In the genomic region with DNA sequence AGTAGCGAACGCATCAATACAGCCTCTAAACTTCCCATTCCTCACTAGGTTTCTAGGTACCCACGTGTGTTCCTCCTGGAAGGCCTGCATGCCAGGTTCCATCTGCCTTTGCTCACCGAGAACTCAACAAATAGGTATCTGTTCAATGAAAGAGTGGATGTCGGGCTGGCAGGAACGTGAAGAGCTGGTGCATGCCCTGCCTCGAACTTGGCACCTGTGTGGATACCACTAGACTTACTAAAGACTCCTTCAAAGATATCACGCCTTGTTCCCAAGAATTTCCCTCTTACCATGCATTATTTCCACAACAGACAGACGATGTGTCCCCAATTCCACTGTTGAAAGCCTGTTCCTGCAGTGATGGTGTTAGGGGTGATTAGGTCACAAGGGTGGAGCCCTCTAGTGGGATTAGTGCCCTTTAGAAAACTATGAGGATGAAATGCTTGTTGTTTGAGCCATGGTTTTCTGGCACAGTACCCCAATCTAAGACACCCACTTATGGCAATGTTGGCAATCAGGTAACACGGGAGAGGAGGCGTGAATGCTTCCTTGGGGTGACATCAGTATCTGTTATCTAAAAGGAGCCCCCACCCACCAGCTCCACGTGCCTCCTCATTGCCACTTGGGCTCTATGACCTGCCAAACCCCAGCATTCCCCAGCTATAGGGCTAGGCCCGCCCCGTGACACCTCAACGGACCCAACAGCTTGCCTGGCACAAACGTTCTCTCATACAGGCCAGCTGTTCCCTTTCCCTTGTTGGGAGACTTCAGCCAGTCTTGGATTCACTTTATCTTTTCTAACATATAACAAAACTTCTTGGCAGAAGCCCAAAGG, we compare ENCODE assay signal across 8 mouse cellular contexts. TPM values are rescaled to one million over a fixed set of nuclear protein-coding genes. Genes with fewer than 3 reads are reported as not detected.
DNase-seq lines count a peak whose midpoint lies in the region; ATAC-seq and TF ChIP-seq lines count a peak whose summit lies in the region.

No protein-coding gene starts in this region.

- DNase-seq in kidney, postnatal 0 days (ENCODE audit: low spot score) = no peak
- DNase-seq in kidney, adult 18-20 months = no peak
- no peak for DNase-seq in embryonic facial prominence, embryonic 11.5 days (ENCODE audit: low spot score)
- peak; percentile 25 for DNase-seq in hindbrain, postnatal 0 days (ENCODE audit: low spot score)
- DNase-seq in midbrain, postnatal 0 days (ENCODE audit: low spot score) = peak; percentile 9
- no peak for DNase-seq in adrenal gland, adult 8-10 months
- no peak for DNase-seq in testis, postnatal 10 days (ENCODE audit: low spot score)
- DNase-seq in kidney, adult 8-10 months = no peak

- peaks cover 25% of the 10 kb centered on the region; the same call in 1 of the 2 replicates for H3K4me1 ChIP-seq in kidney, postnatal 0 days (replicated peaks; ENCODE audit: insufficient read depth, low read length)
- H3K4me1 ChIP-seq in embryonic facial prominence, embryonic 11.5 days (ENCODE audit: control insufficient read depth, insufficient read depth, low read length) = no peaks in the 10 kb centered on the region; the same call in 1 of the 2 replicates
- H3K4me1 ChIP-seq in hindbrain, postnatal 0 days (ENCODE audit: insufficient read depth, low read length) = peaks cover 26% of the 10 kb centered on the region
- H3K4me1 ChIP-seq in midbrain, postnatal 0 days (ENCODE audit: insufficient read depth, low read length) = peaks cover 28% of the 10 kb centered on the region

- WGBS in kidney, postnatal 0 days = 60% methylated on average over 16 of the region's 16 CpGs
- WGBS in embryonic facial prominence, embryonic 11.5 days = 78% methylated on average over 16 of the region's 16 CpGs
- WGBS in hindbrain, postnatal 0 days = 65% methylated on average over 16 of the region's 16 CpGs
- 77% methylated on average over 16 of the region's 16 CpGs for WGBS in midbrain, postnatal 0 days

- H3K27ac ChIP-seq in kidney, postnatal 0 days = no peak overlapping the region
- no peak overlapping the region for H3K27ac ChIP-seq in embryonic facial prominence, embryonic 11.5 days (replicated peaks; ENCODE audit: low read depth, low read length)
- no peak overlapping the region for H3K27ac ChIP-seq in hindbrain, postnatal 0 days
- H3K27ac ChIP-seq in midbrain, postnatal 0 days (ENCODE audit: low read depth, low read length) = peak overlapping the region; percentile 78; the same call in 1 of the 2 replicates

- H3K27me3 ChIP-seq in kidney, postnatal 0 days (ENCODE audit: insufficient read depth, low read length) = no peaks in the 10 kb centered on the region
- no peaks in the 10 kb centered on the region for H3K27me3 ChIP-seq in embryonic facial prominence, embryonic 11.5 days (ENCODE audit: control insufficient read depth, insufficient read depth, low read length)
- no peaks in the 10 kb centered on the region for H3K27me3 ChIP-seq in hindbrain, postnatal 0 days (ENCODE audit: insufficient read depth, low read length)
- H3K27me3 ChIP-seq in midbrain, postnatal 0 days (ENCODE audit: insufficient read depth, low read length) = no peaks in the 10 kb centered on the region

- ATAC-seq in kidney, postnatal 0 days (replicated peaks; ENCODE audit: low FRiP score, low read depth) = no peak
- no peak for ATAC-seq in embryonic facial prominence, embryonic 11.5 days (replicated peaks; ENCODE audit: insufficient number of reproducible peaks, low FRiP score, low TSS enrichment, low read depth)
- no peak for ATAC-seq in hindbrain, postnatal 0 days
- ATAC-seq in midbrain, postnatal 0 days (ENCODE audit: low FRiP score) = no peak

- H3K36me3 ChIP-seq in kidney, postnatal 0 days (ENCODE audit: insufficient read depth, low read length) = no peaks in the 10 kb centered on the region
- H3K36me3 ChIP-seq in embryonic facial prominence, embryonic 11.5 days (replicated peaks; ENCODE audit: control insufficient read depth, insufficient read depth, low read depth, low read length) = no peaks in the 10 kb centered on the region
- H3K36me3 ChIP-seq in hindbrain, postnatal 0 days (ENCODE audit: insufficient read depth, low read length) = no peaks in the 10 kb centered on the region
- H3K36me3 ChIP-seq in midbrain, postnatal 0 days (ENCODE audit: insufficient read depth, low read length) = no peaks in the 10 kb centered on the region

- no peaks in the 10 kb centered on the region for H3K9me3 ChIP-seq in kidney, postnatal 0 days (replicated peaks; ENCODE audit: low read length)
- H3K9me3 ChIP-seq in embryonic facial prominence, embryonic 11.5 days (replicated peaks; ENCODE audit: control insufficient read depth, low read length) = no peaks in the 10 kb centered on the region
- H3K9me3 ChIP-seq in hindbrain, postnatal 0 days (ENCODE audit: low read length) = no peaks in the 10 kb centered on the region
- H3K9me3 ChIP-seq in midbrain, postnatal 0 days (ENCODE audit: low read length) = no peaks in the 10 kb centered on the region

- H3K4me2 ChIP-seq in kidney, postnatal 0 days (ENCODE audit: low read length) = peak overlapping the region; percentile 98
- H3K4me2 ChIP-seq in embryonic facial prominence, embryonic 11.5 days (ENCODE audit: low read depth, low read length) = peak overlapping the region; percentile 83
- H3K4me2 ChIP-seq in hindbrain, postnatal 0 days (ENCODE audit: low read depth, low read length) = peak overlapping the region; percentile 94
- H3K4me2 ChIP-seq in midbrain, postnatal 0 days (ENCODE audit: low read depth, low read length, poor library complexity, severe bottlenecking) = peak overlapping the region; percentile 66

- peak overlapping the region; percentile 88 for H3K9ac ChIP-seq in kidney, postnatal 0 days (ENCODE audit: low read depth, low read length)
- peak overlapping the region; percentile 86; the same call in 1 of the 2 replicates for H3K9ac ChIP-seq in embryonic facial prominence, embryonic 11.5 days (replicated peaks; ENCODE audit: low read length)
- H3K9ac ChIP-seq in hindbrain, postnatal 0 days (replicated peaks; ENCODE audit: low read length) = peak overlapping the region; percentile 91; the same call in 1 of the 2 replicates
- H3K9ac ChIP-seq in midbrain, postnatal 0 days (replicated peaks; ENCODE audit: low read length, poor library complexity, severe bottlenecking) = peak overlapping the region; percentile 94

- peak overlapping the region; percentile 80 for H3K4me3 ChIP-seq in kidney, postnatal 0 days (replicated peaks; ENCODE audit: low read depth, low read length)
- peak overlapping the region; percentile 83 for H3K4me3 ChIP-seq in embryonic facial prominence, embryonic 11.5 days (ENCODE audit: low read depth, low read length)
- H3K4me3 ChIP-seq in hindbrain, postnatal 0 days (ENCODE audit: low read length) = peak overlapping the region; percentile 92
- peak overlapping the region; percentile 93 for H3K4me3 ChIP-seq in midbrain, postnatal 0 days (ENCODE audit: low read depth, low read length)

- TF ChIP-seq CTCF in kidney, postnatal 0 days (IDR thresholded peaks at IDR 0.05; ENCODE audit: low read depth) = peak; percentile 30; the same call in 1 of the 2 replicates
- peak; percentile 22; the same call in 1 of the 2 replicates for TF ChIP-seq CTCF in hindbrain, postnatal 0 days (IDR thresholded peaks at IDR 0.05; ENCODE audit: low read depth)
- TF ChIP-seq CTCF in midbrain, postnatal 0 days (IDR thresholded peaks at IDR 0.05) = no peak

RNA-seq across cellular contexts. Expression of a gene that starts 1.9 kb away (rescaled TPM):
- 17.3 and 21.7 TPM in 2 replicates for polyA plus RNA-seq in kidney, postnatal 0 days (2015; fragmentation: Nextera tagmentation; extraction: Ambion mirVana)
- polyA plus RNA-seq in embryonic facial prominence, embryonic 11.5 days (2014; fragmentation: Nextera tagmentation; extraction: Ambion mirVana) = 24.0 and 29.1 TPM in 2 replicates
- total RNA-seq in hindbrain, postnatal 0 days (2014; rRNA removed) = 36.2 and 50.7 TPM in 2 replicates
- 21.6 and 22.8 TPM in 2 replicates for polyA plus RNA-seq in hindbrain, postnatal 0 days (2015; fragmentation: Nextera tagmentation; extraction: Ambion mirVana)
- 24.6 and 38.0 TPM in 2 replicates for total RNA-seq in midbrain, postnatal 0 days (2014; rRNA removed)
- 16.7 and 18.2 TPM in 2 replicates for polyA plus RNA-seq in midbrain, postnatal 0 days (2015; fragmentation: Nextera tagmentation; extraction: Ambion mirVana)
- 10 to 100 TPM; 21.3 to 29.9 (median 25.9) TPM for total RNA-seq in adrenal gland, adult 8-10 months (2022)

RNA-seq across cellular contexts. Expression of a gene that starts 4.2 kb away (rescaled TPM):
- polyA plus RNA-seq in kidney, postnatal 0 days (2015; fragmentation: Nextera tagmentation; extraction: Ambion mirVana) = 32.5 and 35.0 TPM in 2 replicates
- polyA plus RNA-seq in embryonic facial prominence, embryonic 11.5 days (2014; fragmentation: Nextera tagmentation; extraction: Ambion mirVana) = 32.1 and 37.3 TPM in 2 replicates
- 62.5 and 70.1 TPM in 2 replicates for total RNA-seq in hindbrain, postnatal 0 days (2014; rRNA removed)
- polyA plus RNA-seq in hindbrain, postnatal 0 days (2015; fragmentation: Nextera tagmentation; extraction: Ambion mirVana) = 62.8 and 67.8 TPM in 2 replicates
- 63.8 and 65.8 TPM in 2 replicates for total RNA-seq in midbrain, postnatal 0 days (2014; rRNA removed)
- 58.5 and 69.5 TPM in 2 replicates for polyA plus RNA-seq in midbrain, postnatal 0 days (2015; fragmentation: Nextera tagmentation; extraction: Ambion mirVana)
- total RNA-seq in adrenal gland, adult 8-10 months (2022) = 10 to 100 TPM; 37.2 to 55.9 (median 51.3) TPM

Comparison
In these comparisons a context has a peak if more than half of its experiments do, and no peak if none do; other contexts are left out.
1. DNase-seq: peak in hindbrain, postnatal 0 days (single experiment) and midbrain, postnatal 0 days (single experiment); none in kidney, postnatal 0 days (single experiment), kidney, adult 18-20 months (single experiment), embryonic facial prominence, embryonic 11.5 days (single experiment), adrenal gland, adult 8-10 months (single experiment), testis, postnatal 10 days (single experiment) and kidney, adult 8-10 months (0 of 2).
2. Peak in every context shown above with its lines, with median percentiles within 50 percentile points of each other: H3K4me2 ChIP-seq, H3K4me3 ChIP-seq and H3K9ac ChIP-seq.